Mouse (Mus musculus): ENCODE results near the gene Olfr448.

Olfr448 gene

GRCm38 (mm10) chr6:42890141-42890540 is at the start of gene Olfr448:
Gene Olfr448, plus strand, starts transcription at chr6:42890441.
- DNase-seq: no peak

GRCm38 (mm10) chr6:42860222-42860819 is 29.9 kb upstream of the Olfr448 start:
- DNase-seq: peak; percentile 46

GRCm38 (mm10) chr6:42869695-42870094 is 20.5 kb upstream of the Olfr448 start:
- no peak for DNase-seq

GRCm38 (mm10) chr6:42876323-42876722 is 13.9 kb upstream of the Olfr448 start:
- DNase-seq: no peak

GRCm38 (mm10) chr6:42900345-42900744 is 10.1 kb downstream of the Olfr448 start:
- no peak for DNase-seq

- DNase-seq: no peak
Measured at GRCm38 (mm10) chr6:42908578-42908977, 18.3 kb downstream of the Olfr448 start, which contains the start of gene Olfr447. Gene Olfr447, plus strand, starts transcription at chr6:42908878.

- no peak for DNase-seq
Measured at GRCm38 (mm10) chr6:42921077-42921476, 30.8 kb downstream of the Olfr448 start, which contains the start of gene Olfr446. Gene Olfr446, plus strand, starts transcription at chr6:42921377.

Data from lung, postnatal 14 days (tissue).